Mouse (Mus musculus) MEL (cell line): ENCODE measurements at regions not wholly inside any gene's neighbourhood (a gene's known extent, or its start where the extent isn't known, plus 50 kb on each side); places are given as distances from the start of the nearest gene placed in this dataset.

Source experiments
- CTCF ChIP-seq, 3 experiments: IDR thresholded peaks in 2 of 3; conservative IDR thresholded peaks in 1 of 3; 2 replicates each; pipeline ENCODE4 v1.5.1; 2011 to 2012; ENCODE audit warnings: low read length in 3 of 3, low read depth in 2 of 3, mild to moderate bottlenecking in 2 of 3, improper control_type of control experiment in 1 of 3, inconsistent platforms in 1 of 3, mixed read lengths in 1 of 3, moderate library complexity in 1 of 3; ENCODE audit not compliant: control insufficient read depth in 1 of 3, insufficient read depth in 1 of 3, poor library complexity in 1 of 3, severe bottlenecking in 1 of 3
- EP300 ChIP-seq, 2 experiments: IDR thresholded peaks; 2 replicates each; pipeline ENCODE4 v1.6.1; 2011; ENCODE audit warnings: improper control_type of control experiment in 2 of 2, low read length in 2 of 2, low read depth in 1 of 2, mild to moderate bottlenecking in 1 of 2
- HCFC1 ChIP-seq: IDR thresholded peaks from 2 replicates; pipeline ENCODE4 v1.6.1; 2012; ENCODE audit warnings: low read depth, mild to moderate bottlenecking, inconsistent platforms, low read length, improper control_type of control experiment, moderate library complexity
- KAT2A ChIP-seq: conservative IDR thresholded peaks from 2 replicates; pipeline ENCODE4 v1.6.1; 2012; ENCODE audit warnings: low read depth, low read length, improper control_type of control experiment, inconsistent platforms
- POLR2A ChIP-seq, 2 experiments: IDR thresholded peaks; 2 replicates each; pipeline ENCODE4 v1.6.1; 2011 to 2012; ENCODE audit warnings: low read length in 2 of 2, mild to moderate bottlenecking in 2 of 2, control low read depth in 1 of 2, improper control_type of control experiment in 1 of 2, low read depth in 1 of 2, moderate library complexity in 1 of 2; ENCODE audit not compliant: control insufficient read depth in 1 of 2, insufficient read depth in 1 of 2, poor library complexity in 1 of 2
- TAL1 ChIP-seq: IDR thresholded peaks from 2 replicates; pipeline ENCODE4 v1.6.1; 2012; ENCODE audit warnings: mild to moderate bottlenecking, inconsistent platforms, low read length, moderate library complexity, mixed read lengths

DNA sequence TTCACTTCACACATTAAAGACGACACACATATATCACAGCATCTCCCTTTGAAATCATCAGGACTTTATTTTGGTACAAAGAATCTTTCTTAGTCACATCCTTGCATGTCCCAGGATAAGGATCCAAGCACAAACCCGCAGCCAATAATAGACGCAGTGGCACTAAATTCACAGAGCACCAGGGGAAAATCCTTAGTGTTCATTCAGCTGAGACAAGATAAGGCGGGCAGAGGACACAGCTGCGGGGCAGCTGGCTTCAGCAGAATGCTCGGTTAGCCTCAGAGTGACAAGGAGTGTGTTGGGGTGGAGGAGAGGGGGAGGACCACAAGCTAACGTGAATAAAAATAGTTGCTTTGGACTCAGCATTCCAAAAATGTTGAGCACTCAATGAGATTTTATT lies 70.7 kb downstream of the Gm11983 start:
- no peak for TF ChIP-seq EP300 (IDR thresholded peaks at IDR 0.05; ENCODE audit: low read depth in 1 of 2, low read length in 2 of 2)
- TF ChIP-seq CTCF (IDR thresholded peaks at IDR 0.05 in 2 of 3, conservative IDR thresholded peaks at IDR 0.05 in 1 of 3; ENCODE audit: control insufficient read depth in 1 of 3, insufficient read depth in 1 of 3, low read depth in 2 of 3, low read length in 3 of 3, poor library complexity in 1 of 3, severe bottlenecking in 1 of 3) = no peak
- no peak for TF ChIP-seq HCFC1
- no peak for TF ChIP-seq POLR2A (IDR thresholded peaks at IDR 0.05; ENCODE audit: control insufficient read depth in 1 of 2, insufficient read depth in 1 of 2, low read depth in 1 of 2, low read length in 2 of 2, poor library complexity in 1 of 2)
- TF ChIP-seq KAT2A = no peak
- TF ChIP-seq TAL1 = no peak
